9 mouse cellular contexts compared by ENCODE assay signal in the genomic region with DNA sequence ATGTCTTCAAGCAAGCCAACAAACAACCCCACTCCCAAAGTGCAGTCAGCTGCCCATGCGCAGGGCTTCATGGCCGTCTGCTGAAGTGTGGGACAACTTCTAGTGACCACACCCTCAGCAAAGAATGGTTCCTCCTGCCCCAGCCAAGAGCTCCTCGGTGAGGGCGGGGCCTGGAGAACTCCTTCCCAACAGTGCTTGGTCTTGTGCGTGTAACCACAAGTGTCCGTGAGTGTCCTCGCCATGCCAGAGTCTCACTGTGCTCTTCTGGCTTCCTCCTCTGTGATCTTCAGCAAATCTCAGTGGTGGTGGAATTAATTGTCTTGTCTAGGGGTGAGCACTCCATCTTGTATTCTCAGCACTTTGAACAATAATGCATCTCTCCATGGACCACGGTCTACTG.
"Had no signal": no experiment of that assay in that cellular context is flagged by ENCODE, and none has a peak within 500 bp of the region (broad histone marks: within the 10 kb centered on the region; RNA-seq: fewer than 3 reads in every experiment).

No protein-coding gene starts in this region.

- ATAC-seq: liver, embryonic 12.5 days; midbrain, embryonic 15.5 days had no signal

- DNase-seq: kidney, adult 18-20 months; kidney, postnatal 10 days; kidney, postnatal 4 days; lung, postnatal 36 days; right cerebral cortex, adult 18-20 months; right cerebral cortex, postnatal 25 days; thymus, postnatal 36 days had no signal
